Mouse (Mus musculus): ENCODE data around the gene 4933405L10Rik. TPM values are rescaled to one million over a fixed set of nuclear protein-coding genes. Genes with fewer than 3 reads are reported as not detected.
A peak's percentile ranks its signal among the peaks of the same experiment; 100 is the strongest.

4933405L10Rik gene
- polyA plus RNA-seq, 1 experiment from 2014 or later = 0.28 TPM

GRCm38 (mm10) chr8:105689256-105689982, 18.0 kb upstream of the 4933405L10Rik start:
- H3K4me1 ChIP-seq (ENCODE audit: control insufficient read depth, insufficient read depth, low read length) = 0 out of 2 replicates have a peak, but pooled peaks cover 5% of the 10 kb centered on the region
- no peaks in the 10 kb centered on the region for H3K27me3 ChIP-seq (ENCODE audit: control insufficient read depth, insufficient read depth, low read depth, low read length)
- H3K27ac ChIP-seq (ENCODE audit: low read length) = no peak overlapping the region
- H3K9ac ChIP-seq (ENCODE audit: low read depth, low read length) = no peak overlapping the region
- H3K9me3 ChIP-seq (replicated peaks; ENCODE audit: control insufficient read depth, low read length, poor library complexity, severe bottlenecking) = no peaks in the 10 kb centered on the region
- H3K4me2 ChIP-seq (ENCODE audit: low read length) = no peak overlapping the region
- H3K36me3 ChIP-seq (ENCODE audit: control insufficient read depth, insufficient read depth, low read length) = no peaks in the 10 kb centered on the region
- H3K4me3 ChIP-seq (ENCODE audit: low read depth, low read length) = no peak overlapping the region
- 59% methylated on average over 35 of the region's 35 CpGs for whole genome bisulfite sequencing
- ATAC-seq = no peak

GRCm38 (mm10) chr8:105689983-105690360, 17.5 kb upstream of the 4933405L10Rik start:
- WGBS = 89% methylated on average over 9 of the region's 9 CpGs

GRCm38 (mm10) chr8:105690978-105691377, 16.5 kb upstream of the 4933405L10Rik start:
- Histone ChIP-seq H3K9ac (ENCODE audit: low read depth, low read length) (no peak overlapping the region), H3K4me1 (ENCODE audit: control insufficient read depth, insufficient read depth, low read length) (peaks cover 15% of the 10 kb centered on the region), H3K9me3 (replicated peaks; ENCODE audit: control insufficient read depth, low read length, poor library complexity, severe bottlenecking) (no peaks in the 10 kb centered on the region), H3K4me3 (ENCODE audit: low read depth, low read length) (no peak overlapping the region), H3K36me3 (ENCODE audit: control insufficient read depth, insufficient read depth, low read length) (0 out of 2 replicates have a peak, but pooled peaks cover 3% of the 10 kb centered on the region), H3K27ac (ENCODE audit: low read length) (no peak overlapping the region), H3K4me2 (ENCODE audit: low read length) (no peak overlapping the region), H3K27me3 (ENCODE audit: control insufficient read depth, insufficient read depth, low read depth, low read length) (no peaks in the 10 kb centered on the region)
- no peak for ATAC-seq
- 86% methylated on average over 14 of the region's 14 CpGs for WGBS

More at GRCm38 (mm10) chr8:105689983-105690360, 17.5 kb upstream of the 4933405L10Rik start:
- H3K36me3 ChIP-seq (ENCODE audit: control insufficient read depth, insufficient read depth, low read length) = no peaks in the 10 kb centered on the region
- no peak overlapping the region for H3K27ac ChIP-seq (ENCODE audit: low read length)
- H3K4me1 ChIP-seq (ENCODE audit: control insufficient read depth, insufficient read depth, low read length) = peaks cover 9% of the 10 kb centered on the region
- H3K9me3 ChIP-seq (replicated peaks; ENCODE audit: control insufficient read depth, low read length, poor library complexity, severe bottlenecking) = no peaks in the 10 kb centered on the region
- H3K4me3 ChIP-seq (ENCODE audit: low read depth, low read length) = no peak overlapping the region
- no peaks in the 10 kb centered on the region for H3K27me3 ChIP-seq (ENCODE audit: control insufficient read depth, insufficient read depth, low read depth, low read length)
- no peak overlapping the region for H3K4me2 ChIP-seq (ENCODE audit: low read length)
- ATAC-seq = no peak
- no peak overlapping the region for H3K9ac ChIP-seq (ENCODE audit: low read depth, low read length)

- no peak overlapping the region for H3K27ac ChIP-seq (ENCODE audit: low read length)
- no peak for ATAC-seq
- 94% methylated on average over 11 of the region's 11 CpGs for WGBS
- no peaks in the 10 kb centered on the region for H3K9me3 ChIP-seq (replicated peaks; ENCODE audit: control insufficient read depth, low read length, poor library complexity, severe bottlenecking)
- peaks cover 14% of the 10 kb centered on the region for H3K36me3 ChIP-seq (ENCODE audit: control insufficient read depth, insufficient read depth, low read length)
- H3K4me1 ChIP-seq (ENCODE audit: control insufficient read depth, insufficient read depth, low read length) = peaks cover 15% of the 10 kb centered on the region
- no peak overlapping the region for H3K4me2 ChIP-seq (ENCODE audit: low read length)
- H3K4me3 ChIP-seq (ENCODE audit: low read depth, low read length) = no peak overlapping the region
- no peaks in the 10 kb centered on the region for H3K27me3 ChIP-seq (ENCODE audit: control insufficient read depth, insufficient read depth, low read depth, low read length)
- no peak overlapping the region for H3K9ac ChIP-seq (ENCODE audit: low read depth, low read length)
Observed at GRCm38 (mm10) chr8:105692449-105693182, 14.8 kb upstream of the 4933405L10Rik start.

- peak; percentile 73 for ATAC-seq
- peaks cover 22% of the 10 kb centered on the region for H3K36me3 ChIP-seq (ENCODE audit: control insufficient read depth, insufficient read depth, low read length)
- peak overlapping the region; percentile 89 for H3K27ac ChIP-seq (ENCODE audit: low read length)
- H3K4me2 ChIP-seq (ENCODE audit: low read length) = peak overlapping the region; percentile 69
- peak overlapping the region; percentile 59 for H3K4me3 ChIP-seq (ENCODE audit: low read depth, low read length)
- WGBS = 2% methylated on average over 30 of the region's 30 CpGs
- H3K27me3 ChIP-seq (ENCODE audit: control insufficient read depth, insufficient read depth, low read depth, low read length) = no peaks in the 10 kb centered on the region
- peaks cover 15% of the 10 kb centered on the region for H3K4me1 ChIP-seq (ENCODE audit: control insufficient read depth, insufficient read depth, low read length)
- H3K9ac ChIP-seq (ENCODE audit: low read depth, low read length) = peak overlapping the region; percentile 80
- no peaks in the 10 kb centered on the region for H3K9me3 ChIP-seq (replicated peaks; ENCODE audit: control insufficient read depth, low read length, poor library complexity, severe bottlenecking)
Observed at GRCm38 (mm10) chr8:105693648-105694047, 13.8 kb upstream of the 4933405L10Rik start.

- peak; percentile 68 for ATAC-seq
- WGBS = 7% methylated on average over 28 of the region's 40 CpGs
- peak overlapping the region; percentile 59 for H3K4me3 ChIP-seq (ENCODE audit: low read depth, low read length)
- H3K4me1 ChIP-seq (ENCODE audit: control insufficient read depth, insufficient read depth, low read length) = peaks cover 15% of the 10 kb centered on the region
- peaks cover 25% of the 10 kb centered on the region for H3K36me3 ChIP-seq (ENCODE audit: control insufficient read depth, insufficient read depth, low read length)
- no peaks in the 10 kb centered on the region for H3K9me3 ChIP-seq (replicated peaks; ENCODE audit: control insufficient read depth, low read length, poor library complexity, severe bottlenecking)
- H3K9ac ChIP-seq (ENCODE audit: low read depth, low read length) = peak overlapping the region; percentile 80
- peak overlapping the region; percentile 69 for H3K4me2 ChIP-seq (ENCODE audit: low read length)
- H3K27ac ChIP-seq (ENCODE audit: low read length) = peak overlapping the region; percentile 89
- H3K27me3 ChIP-seq (ENCODE audit: control insufficient read depth, insufficient read depth, low read depth, low read length) = no peaks in the 10 kb centered on the region
Observed at GRCm38 (mm10) chr8:105694051-105694799, 13.2 kb upstream of the 4933405L10Rik start.

GRCm38 (mm10) chr8:105695080-105695780, 12.2 kb upstream of the 4933405L10Rik start:
- peaks cover 23% of the 10 kb centered on the region for H3K4me1 ChIP-seq (ENCODE audit: control insufficient read depth, insufficient read depth, low read length)
- peaks cover 25% of the 10 kb centered on the region for H3K36me3 ChIP-seq (ENCODE audit: control insufficient read depth, insufficient read depth, low read length)
- 82% methylated on average over 30 of the region's 30 CpGs for WGBS
- ATAC-seq = no peak
- no peaks in the 10 kb centered on the region for H3K9me3 ChIP-seq (replicated peaks; ENCODE audit: control insufficient read depth, low read length, poor library complexity, severe bottlenecking)
- peak overlapping the region; percentile 59 for H3K4me3 ChIP-seq (ENCODE audit: low read depth, low read length)
- peak overlapping the region; percentile 69 for H3K4me2 ChIP-seq (ENCODE audit: low read length)
- H3K27ac ChIP-seq (ENCODE audit: low read length) = peak overlapping the region; percentile 89
- H3K27me3 ChIP-seq (ENCODE audit: control insufficient read depth, insufficient read depth, low read depth, low read length) = no peaks in the 10 kb centered on the region
- H3K9ac ChIP-seq (ENCODE audit: low read depth, low read length) = peak overlapping the region; percentile 80

GRCm38 (mm10) chr8:105697196-105697780, 10.2 kb upstream of the 4933405L10Rik start:
- no peak for ATAC-seq
- Histone ChIP-seq H3K9me3 (replicated peaks; ENCODE audit: control insufficient read depth, low read length, poor library complexity, severe bottlenecking) (no peaks in the 10 kb centered on the region), H3K4me2 (ENCODE audit: low read length) (no peak overlapping the region), H3K4me1 (ENCODE audit: control insufficient read depth, insufficient read depth, low read length) (peaks cover 30% of the 10 kb centered on the region), H3K27ac (ENCODE audit: low read length) (no peak overlapping the region), H3K4me3 (ENCODE audit: low read depth, low read length) (no peak overlapping the region), H3K36me3 (ENCODE audit: control insufficient read depth, insufficient read depth, low read length) (peaks cover 25% of the 10 kb centered on the region), H3K9ac (ENCODE audit: low read depth, low read length) (no peak overlapping the region), H3K27me3 (ENCODE audit: control insufficient read depth, insufficient read depth, low read depth, low read length) (no peaks in the 10 kb centered on the region)
- 93% methylated on average over 17 of the region's 17 CpGs for WGBS
